Mouse (Mus musculus) liver, embryonic 16.5 days (tissue): ENCODE measurements around the gene Aldh3a2. TPM values are rescaled to one million over a fixed set of nuclear protein-coding genes. Genes with fewer than 3 reads are reported as not detected.
A peak's percentile ranks its signal among the peaks of the same experiment; 100 is the strongest.

Experiments used
- ATAC-seq: fragments of 200-750 bp; cut with Nextera tagmentation; 2 replicates; pipeline ENCODE4 v1.8.0; 2017; ENCODE audit warnings: low read depth, mild to moderate bottlenecking, moderate number of reproducible peaks, moderate library complexity
- H3K27ac ChIP-seq: fragments of 300-500 bp; sonication (generic); 2 replicates; pipeline ENCODE4 v1.5.1; 2014; ENCODE audit warnings: mild to moderate bottlenecking, low read length
- H3K27me3 ChIP-seq: fragments of 300-500 bp; sonication (generic); 2 replicates; pipeline ENCODE4 v1.6.1; 2014; ENCODE audit warnings: low read depth, low read length, mixed read lengths; ENCODE audit not compliant: control insufficient read depth, insufficient read depth
- H3K36me3 ChIP-seq: fragments of 300-500 bp; sonication (generic); 2 replicates; pipeline ENCODE4 v1.6.1; 2014; ENCODE audit warnings: mild to moderate bottlenecking; ENCODE audit not compliant: control insufficient read depth, insufficient read depth
- H3K4me1 ChIP-seq: fragments of 300-500 bp; sonication (generic); 2 replicates; pipeline ENCODE4 v1.6.1; 2014; ENCODE audit warnings: low read depth, low read length, mixed read lengths; ENCODE audit not compliant: control insufficient read depth
- H3K4me2 ChIP-seq: fragments of 300-500 bp; sonication (generic); 2 replicates; pipeline ENCODE4 v1.6.1; 2014; ENCODE audit warnings: low read depth, low read length, mixed read lengths
- H3K4me3 ChIP-seq: fragments of 300-500 bp; sonication (generic); 2 replicates; pipeline ENCODE4 v1.5.1; 2014; ENCODE audit warnings: low read depth, mild to moderate bottlenecking, low read length
- H3K9ac ChIP-seq: fragments of 300-500 bp; sonication (generic); 2 replicates; pipeline ENCODE4 v1.6.1; 2014; ENCODE audit warnings: low read depth, low read length
- H3K9me3 ChIP-seq: fragments of 300-500 bp; sonication (generic); replicated peaks from 2 replicates; pipeline ENCODE4 v1.6.1; 2016; ENCODE audit warnings: low read length; ENCODE audit not compliant: control insufficient read depth
- WGBS: fragments of 180-500 bp; shearing (Covaris S2); extraction: QIAGEN DNeasy Blood & Tissue Kit; methylation state at CpG from one replicate; pipeline ENCODE4 v1.1.7; 2014; ENCODE audit not compliant: insufficient replicate concordance; 5-methylcytosine and 5-hydroxymethylcytosine counted together
- polyA plus RNA-seq: library from polyadenylated mRNA; unstranded; fragments of >200 nt; fragmentation: Nextera tagmentation; extraction: Ambion mirVana; gene quantifications from 2 replicates; pipeline ENCODE4 v1.2.1, GENCODE M21; 2015

The Aldh3a2 gene
- polyA plus RNA-seq, 1 experiment from 2014 or later: 40.9 TPM

DNA sequence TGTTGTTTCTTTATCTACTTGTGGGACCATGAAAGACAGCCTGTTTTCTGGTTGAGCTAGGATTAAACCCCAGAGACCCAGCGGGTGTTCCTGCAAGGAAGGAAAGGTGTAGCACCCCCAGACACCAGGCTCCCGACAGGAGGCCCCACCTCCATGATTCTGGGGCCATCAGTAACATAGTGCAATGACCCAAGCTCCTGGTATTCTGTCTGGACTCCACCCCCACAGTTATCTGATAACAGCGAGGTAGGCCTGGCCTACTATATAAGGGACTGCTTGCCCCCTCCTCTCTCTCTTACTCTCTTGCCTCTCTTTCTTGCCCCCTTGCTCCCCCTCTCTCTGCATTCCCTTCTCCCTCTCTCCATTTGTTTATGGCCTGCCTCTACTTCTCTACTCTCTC, 32.9 kb upstream of the Aldh3a2 start:
- Histone ChIP-seq H3K27me3 (no peaks in the 10 kb centered on the region), H3K4me3 (no peak overlapping the region), H3K4me1 (peaks cover 2% of the 10 kb centered on the region; the same call in 1 of the 2 replicates), H3K27ac (no peak overlapping the region), H3K4me2 (no peak overlapping the region), H3K9me3 (no peaks in the 10 kb centered on the region; the same call in 1 of the 2 replicates), H3K9ac (no peak overlapping the region), H3K36me3 (no peaks in the 10 kb centered on the region)
- peak; percentile 43; the same call in 1 of the 2 replicates for ATAC-seq
- WGBS: 31% methylated on average over 3 of the region's 3 CpGs

DNA sequence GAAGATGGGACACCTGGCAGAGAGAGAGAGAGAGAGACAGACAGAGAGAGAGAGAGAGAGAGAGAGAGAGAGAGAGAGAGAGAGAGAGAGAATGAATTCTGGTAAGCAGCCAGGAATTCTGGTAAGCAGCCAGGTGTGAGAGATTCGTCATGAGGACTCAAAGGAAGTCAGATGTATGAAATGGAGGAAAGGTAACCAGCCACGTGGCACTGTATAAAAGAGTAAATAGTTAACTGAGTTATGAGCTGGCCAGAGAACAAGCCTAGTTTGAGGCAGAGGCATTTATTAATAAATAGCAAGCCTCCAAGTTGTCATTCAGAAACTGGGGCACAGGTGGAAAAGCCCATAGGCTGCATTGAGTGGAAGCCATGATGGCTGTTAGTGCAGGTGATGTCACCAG, 30.6 kb upstream of the Aldh3a2 start:
- Histone ChIP-seq H3K9me3 (no peaks in the 10 kb centered on the region; the same call in 1 of the 2 replicates), H3K4me3 (no peak overlapping the region), H3K27me3 (no peaks in the 10 kb centered on the region), H3K4me2 (no peak overlapping the region), H3K27ac (no peak overlapping the region), H3K36me3 (no peaks in the 10 kb centered on the region), H3K9ac (no peak overlapping the region), H3K4me1 (peaks cover 2% of the 10 kb centered on the region; the same call in 1 of the 2 replicates)
- 41% methylated on average over 2 of the region's 2 CpGs for WGBS
- ATAC-seq: no peak

DNA sequence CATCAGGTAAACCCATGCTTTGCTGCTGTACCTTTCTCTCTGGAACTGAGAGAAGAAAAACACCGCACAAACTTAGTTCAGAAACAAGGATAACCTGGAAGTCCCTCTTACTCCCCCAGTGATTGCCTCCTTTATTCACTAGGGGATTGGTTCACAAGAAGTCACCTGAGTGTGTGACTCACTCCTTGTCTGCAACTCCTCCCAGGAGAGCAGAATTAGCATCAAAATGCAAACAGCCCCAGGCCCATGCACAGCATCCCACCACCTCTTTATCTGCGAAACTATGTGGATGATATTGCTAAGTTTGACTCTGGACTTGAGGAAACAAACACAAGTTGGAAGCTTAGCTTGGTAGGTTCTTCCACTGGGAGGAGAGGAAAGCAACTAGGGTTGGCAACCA, 30.1 kb upstream of the Aldh3a2 start:
- 67% methylated on average over 2 of the region's 2 CpGs for WGBS
- no peaks in the 10 kb centered on the region for H3K27me3 ChIP-seq

DNA sequence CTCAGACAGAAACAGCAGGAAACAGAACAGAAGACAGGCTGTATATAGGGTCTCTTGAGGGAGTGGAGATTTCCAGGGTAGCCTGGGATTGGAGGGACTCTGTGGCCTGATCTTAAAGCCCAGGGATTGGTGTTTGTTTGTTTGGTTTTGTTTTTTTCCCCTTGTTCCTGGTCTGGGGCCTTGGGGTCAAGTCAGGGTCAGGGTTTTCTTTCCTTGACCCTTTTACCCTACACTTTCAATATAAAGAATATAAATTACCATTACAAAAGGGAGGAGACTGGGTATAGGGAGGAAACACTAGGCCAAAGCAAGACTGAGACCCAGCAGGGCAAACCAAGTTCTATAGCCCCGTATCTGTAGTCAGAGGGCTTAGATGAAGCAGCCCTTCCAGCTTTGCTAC, 29.3 kb upstream of the Aldh3a2 start:
- H3K27ac ChIP-seq: no peak overlapping the region
- no peaks in the 10 kb centered on the region for H3K27me3 ChIP-seq
- H3K36me3 ChIP-seq: no peaks in the 10 kb centered on the region
- no peak overlapping the region for H3K4me3 ChIP-seq
- no peak overlapping the region for H3K9ac ChIP-seq
- no peak overlapping the region for H3K4me2 ChIP-seq
- ATAC-seq: no peak
- peaks cover 2% of the 10 kb centered on the region; the same call in 1 of the 2 replicates for H3K4me1 ChIP-seq
- WGBS: 75% methylated on average over 1 of the region's 1 CpGs
- no peaks in the 10 kb centered on the region; the same call in 1 of the 2 replicates for H3K9me3 ChIP-seq

More for the DNA sequence above, 30.1 kb upstream of the Aldh3a2 start:
- no peak for ATAC-seq
- Histone ChIP-seq H3K4me3 (no peak overlapping the region), H3K36me3 (no peaks in the 10 kb centered on the region), H3K4me1 (peaks cover 2% of the 10 kb centered on the region; the same call in 1 of the 2 replicates), H3K4me2 (no peak overlapping the region), H3K9me3 (no peaks in the 10 kb centered on the region; the same call in 1 of the 2 replicates), H3K27ac (no peak overlapping the region), H3K9ac (no peak overlapping the region)

GRCm38 (mm10) chr11:61295556-61295955, 28.3 kb upstream of the Aldh3a2 start:
- Histone ChIP-seq H3K27ac (no peak overlapping the region), H3K9ac (no peak overlapping the region), H3K4me3 (no peak overlapping the region), H3K36me3 (no peaks in the 10 kb centered on the region), H3K9me3 (no peaks in the 10 kb centered on the region; the same call in 1 of the 2 replicates), H3K4me1 (peaks cover 1% of the 10 kb centered on the region; the same call in 1 of the 2 replicates), H3K4me2 (no peak overlapping the region), H3K27me3 (no peaks in the 10 kb centered on the region)
- 64% methylated on average over 2 of the region's 2 CpGs for WGBS
- no peak for ATAC-seq

DNA sequence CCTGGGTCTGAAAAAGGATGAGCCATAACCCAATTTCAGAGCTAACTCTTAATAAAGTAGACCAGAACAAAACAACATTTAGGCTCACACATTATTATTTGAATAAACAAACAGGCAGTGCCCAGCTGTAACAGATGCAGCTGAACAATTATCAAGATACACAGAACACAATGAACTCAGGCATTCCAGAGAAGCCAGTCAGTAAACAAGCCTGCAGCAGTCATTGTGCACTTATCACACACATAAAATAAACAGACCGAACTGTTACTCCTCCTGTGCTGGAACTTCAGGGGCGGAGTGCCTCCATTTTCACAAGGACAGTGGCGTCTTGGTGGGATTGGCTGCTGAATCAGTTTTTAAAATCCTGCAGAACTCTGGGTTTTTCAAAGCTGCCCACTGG, 27.2 kb upstream of the Aldh3a2 start:
- ATAC-seq: no peak
- 46% methylated on average over 3 of the region's 3 CpGs for WGBS
- Histone ChIP-seq H3K4me3 (no peak overlapping the region), H3K36me3 (no peaks in the 10 kb centered on the region), H3K27me3 (no peaks in the 10 kb centered on the region), H3K4me2 (no peak overlapping the region), H3K27ac (no peak overlapping the region), H3K9ac (no peak overlapping the region), H3K9me3 (no peaks in the 10 kb centered on the region; the same call in 1 of the 2 replicates), H3K4me1 (no peaks in the 10 kb centered on the region)

DNA sequence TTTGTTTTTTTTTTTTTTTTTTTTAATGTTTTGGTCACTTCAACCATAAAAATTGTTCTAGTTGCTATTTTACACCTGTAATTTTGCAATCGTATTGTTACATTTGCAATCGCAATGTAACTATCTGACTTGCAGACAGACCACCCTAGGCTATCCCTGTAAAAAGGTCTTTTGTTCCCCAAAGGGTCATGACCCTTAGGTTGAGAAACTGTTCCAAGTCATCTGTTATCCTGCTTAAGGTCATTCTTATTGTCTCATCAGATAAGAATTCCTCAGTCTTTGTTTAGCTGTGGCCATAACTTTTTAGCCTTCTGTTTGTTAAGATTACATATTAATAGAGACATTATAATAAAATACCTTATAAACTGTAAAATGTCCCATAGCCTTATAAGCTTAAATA, 26.0 kb upstream of the Aldh3a2 start:
- H3K9ac ChIP-seq: no peak overlapping the region
- no peaks in the 10 kb centered on the region for H3K36me3 ChIP-seq
- WGBS: 70% methylated on average over 2 of the region's 2 CpGs
- no peak overlapping the region for H3K4me2 ChIP-seq
- H3K9me3 ChIP-seq: no peaks in the 10 kb centered on the region; the same call in 1 of the 2 replicates
- H3K4me1 ChIP-seq: no peaks in the 10 kb centered on the region
- ATAC-seq: no peak
- no peak overlapping the region for H3K4me3 ChIP-seq
- H3K27me3 ChIP-seq: no peaks in the 10 kb centered on the region
- H3K27ac ChIP-seq: no peak overlapping the region

DNA sequence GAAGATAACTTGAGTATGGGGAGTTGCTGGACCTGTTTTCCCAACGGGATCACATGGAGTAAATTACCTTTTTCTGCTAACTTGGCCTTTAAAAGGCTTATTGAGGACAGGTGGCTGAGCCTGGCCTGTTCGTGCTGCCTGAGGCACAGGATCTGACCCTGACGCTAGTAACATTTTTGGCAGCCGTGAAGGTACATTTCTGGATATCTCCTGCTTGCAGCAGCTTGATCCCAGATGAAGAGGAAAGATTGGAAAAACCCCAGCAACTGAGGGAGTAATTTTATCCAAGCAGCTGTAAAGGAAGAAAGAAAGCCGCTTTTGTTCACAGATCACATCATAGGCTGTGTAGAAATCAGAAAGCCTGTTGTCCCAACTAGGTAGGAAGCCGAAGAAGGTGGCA, 17.1 kb upstream of the Aldh3a2 start:
- Histone ChIP-seq H3K27ac (no peak overlapping the region), H3K27me3 (no peaks in the 10 kb centered on the region), H3K36me3 (no peaks in the 10 kb centered on the region), H3K4me2 (no peak overlapping the region), H3K4me1 (no peaks in the 10 kb centered on the region), H3K9me3 (no peaks in the 10 kb centered on the region), H3K9ac (no peak overlapping the region), H3K4me3 (no peak overlapping the region)
- WGBS: 65% methylated on average over 6 of the region's 6 CpGs
- ATAC-seq: no peak

GRCm38 (mm10) chr11:61283414-61284049, 16.3 kb upstream of the Aldh3a2 start:
- Histone ChIP-seq H3K4me3 (no peak overlapping the region), H3K36me3 (no peaks in the 10 kb centered on the region), H3K9me3 (no peaks in the 10 kb centered on the region), H3K4me2 (no peak overlapping the region), H3K27me3 (no peaks in the 10 kb centered on the region), H3K9ac (no peak overlapping the region), H3K4me1 (no peaks in the 10 kb centered on the region; the same call in 1 of the 2 replicates), H3K27ac (no peak overlapping the region)
- WGBS: 63% methylated on average over 10 of the region's 10 CpGs
- ATAC-seq: no peak
